Mouse (Mus musculus): ENCODE data around the gene Msi1.

The Msi1 gene

DNA sequence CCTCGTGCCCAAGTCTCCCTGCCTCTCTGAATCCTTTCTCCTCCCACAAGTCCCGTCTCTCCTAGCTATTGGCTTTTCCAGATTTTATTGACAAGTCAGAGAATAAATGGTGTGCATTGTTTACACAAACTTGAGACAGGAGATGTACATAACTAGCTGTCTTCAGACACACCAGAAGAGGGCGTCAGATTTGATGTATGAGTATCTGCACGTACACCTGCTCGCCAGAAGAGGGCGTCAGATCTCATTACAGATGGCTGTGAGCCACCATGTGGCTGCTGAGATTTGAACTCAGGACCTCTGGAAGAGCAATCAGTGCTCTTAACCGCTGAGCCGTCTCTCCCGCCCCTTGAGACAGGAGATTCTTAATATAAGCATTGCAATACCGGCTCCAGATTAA lies 43.8 kb downstream of the Msi1 start:
- no peaks in the 10 kb centered on the region for H3K27me3 ChIP-seq (ENCODE audit: control insufficient read depth, insufficient read depth, low read length, poor library complexity, severe bottlenecking)
- no peaks in the 10 kb centered on the region for H3K36me3 ChIP-seq (ENCODE audit: control insufficient read depth, insufficient read depth, low read length, poor library complexity, severe bottlenecking)
- DNase-seq (ENCODE audit: low read depth, low spot score): no peak

DNA sequence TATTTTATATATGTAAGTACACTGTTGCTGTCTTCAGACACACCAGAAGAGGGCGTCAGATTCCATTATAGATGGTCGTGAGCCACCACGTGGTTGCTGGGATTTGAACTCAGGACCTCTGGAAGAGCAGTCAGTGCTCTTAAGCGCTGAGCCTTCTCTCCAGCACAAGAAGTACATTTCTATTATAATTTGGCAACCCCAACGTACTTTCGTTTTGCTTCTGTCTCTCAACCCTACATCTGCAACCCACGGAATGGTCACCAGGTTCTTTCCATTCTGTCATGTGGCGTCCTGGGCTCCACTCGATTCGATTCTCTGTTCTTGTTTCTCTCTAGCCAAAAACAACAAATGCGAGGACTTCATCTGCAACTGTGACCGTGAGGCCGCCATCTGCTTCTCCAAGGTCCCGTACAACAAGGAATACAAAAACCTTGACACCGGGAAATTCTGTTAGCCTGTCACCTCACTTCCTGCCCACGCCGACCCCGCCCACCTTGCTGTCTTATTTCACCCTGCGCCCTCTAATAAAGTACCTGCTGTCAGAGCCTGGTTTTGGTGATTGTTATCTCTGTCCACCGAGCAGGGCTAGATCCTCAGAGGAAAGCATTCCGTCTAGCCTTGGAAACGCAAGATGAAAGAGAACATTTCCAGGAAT lies 44.9 kb downstream of the Msi1 start:
- H3K36me3 ChIP-seq (ENCODE audit: control insufficient read depth, insufficient read depth, low read length, poor library complexity, severe bottlenecking): no peaks in the 10 kb centered on the region
- DNase-seq (ENCODE audit: low read depth, low spot score): peak; percentile 55
- H3K27me3 ChIP-seq (ENCODE audit: control insufficient read depth, insufficient read depth, low read length, poor library complexity, severe bottlenecking): no peaks in the 10 kb centered on the region

DNA sequence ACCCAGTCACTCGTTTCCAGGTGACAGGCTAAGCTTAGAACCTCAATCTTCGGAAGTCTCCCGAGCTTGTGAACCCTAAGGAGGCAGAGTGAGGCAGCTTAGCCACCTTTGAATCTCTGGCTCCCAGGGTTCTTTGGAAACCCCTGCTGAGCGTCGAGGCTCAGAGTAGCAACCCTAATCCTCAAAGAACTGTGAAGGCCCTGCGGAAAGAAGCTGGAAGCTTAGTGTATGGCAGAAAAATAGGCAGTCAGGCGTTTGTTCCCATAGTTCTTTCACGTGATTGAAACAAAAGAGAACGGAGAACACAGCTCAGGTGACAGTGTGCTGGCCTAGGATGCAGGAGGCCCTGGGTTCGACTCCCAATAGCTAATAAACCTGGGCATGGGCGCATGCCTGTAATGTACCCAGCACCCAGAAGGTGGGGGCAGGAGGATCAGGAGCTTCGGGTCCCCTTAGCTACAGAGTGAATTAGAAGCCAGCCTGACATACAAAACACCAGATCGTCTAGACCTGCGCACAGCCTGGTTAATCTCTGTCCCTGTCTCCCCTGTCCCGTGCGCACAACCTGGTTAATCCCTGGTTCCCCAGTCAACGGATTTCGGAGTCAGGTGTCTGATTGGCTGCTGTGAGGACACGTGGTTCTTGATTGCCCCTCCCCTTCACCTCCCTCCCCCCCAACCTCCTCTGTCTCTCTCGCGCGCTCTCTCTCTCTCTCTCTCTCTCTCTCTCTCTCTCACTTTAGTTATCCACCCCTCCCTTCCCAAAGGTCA lies 46.1 kb downstream of the Msi1 start:
- Histone ChIP-seq H3K36me3 (ENCODE audit: control insufficient read depth, insufficient read depth, low read length, poor library complexity, severe bottlenecking) (no peaks in the 10 kb centered on the region), H3K27me3 (ENCODE audit: control insufficient read depth, insufficient read depth, low read length, poor library complexity, severe bottlenecking) (no peaks in the 10 kb centered on the region)
- DNase-seq (ENCODE audit: low read depth, low spot score): peak; percentile 67

DNA sequence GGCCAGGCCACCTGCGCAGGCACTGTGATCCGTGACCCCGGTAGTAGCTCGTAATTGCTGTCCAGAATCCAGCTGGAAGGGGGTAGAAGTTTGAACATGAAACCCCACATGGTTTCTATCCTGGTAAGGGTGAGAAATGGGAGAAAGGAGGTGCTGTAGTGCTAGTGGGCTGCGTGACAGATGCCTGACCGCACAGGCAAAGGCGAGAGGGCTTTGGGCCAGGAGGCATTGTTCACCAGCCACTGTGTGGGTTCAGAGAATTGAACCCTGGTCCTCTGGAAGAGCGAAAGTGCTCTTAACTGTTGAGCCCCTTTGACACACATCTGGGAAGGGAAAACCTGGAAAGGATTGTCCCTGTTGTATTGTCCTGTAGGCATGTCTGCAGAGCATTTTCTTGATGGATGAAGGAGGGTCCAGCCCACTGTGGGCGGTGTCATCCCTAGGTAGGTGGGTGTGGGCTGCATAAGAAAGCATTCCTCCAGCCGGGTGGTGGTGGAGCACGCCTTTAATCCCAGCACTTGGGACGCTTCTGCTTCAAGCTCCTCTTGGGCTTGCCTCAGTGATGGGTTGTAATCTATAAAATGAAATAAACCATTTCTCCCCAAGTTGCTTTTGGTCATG lies 46.8 kb downstream of the Msi1 start:
- Histone ChIP-seq H3K27me3 (ENCODE audit: control insufficient read depth, insufficient read depth, low read length, poor library complexity, severe bottlenecking) (no peaks in the 10 kb centered on the region), H3K36me3 (ENCODE audit: control insufficient read depth, insufficient read depth, low read length, poor library complexity, severe bottlenecking) (no peaks in the 10 kb centered on the region)
- DNase-seq (ENCODE audit: low read depth, low spot score): no peak

DNA sequence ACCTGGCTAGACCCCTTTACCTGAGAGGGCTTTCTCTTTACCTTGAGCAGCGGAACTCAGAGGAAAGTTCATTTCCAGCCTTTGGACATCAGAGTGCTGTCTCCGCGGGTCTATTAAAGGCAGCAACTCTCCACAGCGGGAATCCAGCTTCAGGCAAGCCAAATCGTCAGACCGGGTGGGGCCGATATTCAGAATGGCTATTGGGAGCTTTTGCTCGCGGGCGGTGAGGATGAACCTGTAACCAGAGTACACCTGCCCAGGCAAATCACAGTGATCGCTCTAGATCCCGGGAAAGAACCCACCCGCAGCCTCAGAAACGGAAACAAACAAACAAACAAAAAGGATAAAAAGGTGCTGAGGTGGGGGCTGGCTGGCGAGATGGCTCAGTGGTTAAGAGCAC lies 50.2 kb downstream of the Msi1 start:
- DNase-seq (ENCODE audit: low read depth, low spot score): no peak
- no peaks in the 10 kb centered on the region for H3K36me3 ChIP-seq (ENCODE audit: control insufficient read depth, insufficient read depth, low read length, poor library complexity, severe bottlenecking)
- H3K27me3 ChIP-seq (ENCODE audit: control insufficient read depth, insufficient read depth, low read length, poor library complexity, severe bottlenecking): no peaks in the 10 kb centered on the region

DNA sequence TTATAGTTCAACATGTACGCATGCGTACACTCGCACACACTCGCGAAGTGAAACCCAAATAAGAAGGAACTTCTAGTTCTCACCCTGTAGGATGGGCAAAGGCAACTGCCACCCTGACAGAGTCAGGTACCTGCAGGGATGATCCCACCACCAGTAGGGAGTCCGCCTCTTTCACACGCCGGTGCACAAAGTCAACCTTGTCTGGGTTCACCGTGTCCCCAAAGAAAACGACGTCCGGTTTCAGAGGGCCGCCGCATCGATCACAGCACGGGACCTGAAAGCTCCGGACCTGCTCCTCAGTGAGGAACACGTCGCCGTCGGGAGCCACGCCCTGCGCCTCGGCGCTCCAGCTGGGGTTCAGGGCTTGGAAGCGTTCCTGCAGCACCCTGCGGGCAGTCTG lies 50.7 kb downstream of the Msi1 start:
- Histone ChIP-seq H3K36me3 (ENCODE audit: control insufficient read depth, insufficient read depth, low read length, poor library complexity, severe bottlenecking) (no peaks in the 10 kb centered on the region), H3K27me3 (ENCODE audit: control insufficient read depth, insufficient read depth, low read length, poor library complexity, severe bottlenecking) (no peaks in the 10 kb centered on the region)
- DNase-seq (ENCODE audit: low read depth, low spot score): no peak

DNA sequence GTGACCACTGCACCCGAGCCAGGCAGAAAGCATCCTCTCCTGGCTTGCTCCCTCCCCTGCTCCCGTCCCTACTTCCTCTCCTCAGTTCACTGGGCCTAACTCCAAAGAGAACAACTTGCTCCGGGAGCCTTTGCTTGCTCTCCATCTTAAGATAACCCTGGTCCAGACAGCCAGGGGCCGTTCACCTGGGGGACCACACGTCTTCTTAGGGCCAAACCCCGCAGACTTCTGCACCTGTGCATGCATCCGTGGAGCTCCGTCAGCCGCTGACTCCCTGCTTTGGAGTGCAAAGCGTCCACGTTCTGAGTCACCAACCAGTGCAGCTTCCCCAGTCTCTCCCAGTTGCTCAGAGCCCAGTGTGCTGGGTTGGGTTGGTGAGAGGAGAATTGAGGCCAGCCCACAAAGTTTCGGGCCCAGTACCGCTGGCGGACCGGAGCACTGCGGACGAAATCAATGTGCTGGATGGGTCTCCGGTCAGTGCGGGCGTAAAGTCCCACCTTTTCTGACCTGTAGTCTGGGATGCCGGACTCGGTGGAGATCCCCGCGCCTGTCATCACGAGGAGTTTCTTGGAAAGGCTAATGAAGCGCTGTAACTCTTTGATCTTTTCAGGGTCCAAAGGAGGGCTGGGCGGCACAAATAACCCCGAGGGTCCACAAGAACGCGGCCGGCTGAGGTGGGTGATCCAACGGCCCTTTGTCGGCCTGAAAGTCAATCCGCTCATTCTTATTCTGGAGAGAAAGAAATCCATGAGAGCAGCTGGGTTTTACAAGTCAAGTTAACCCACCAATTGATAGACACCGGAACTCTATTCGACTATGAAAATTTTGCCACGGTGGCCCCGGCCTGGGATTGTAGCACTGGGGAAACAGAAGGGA lies 53.2 kb downstream of the Msi1 start:
- no peaks in the 10 kb centered on the region for H3K27me3 ChIP-seq (ENCODE audit: control insufficient read depth, insufficient read depth, low read length, poor library complexity, severe bottlenecking)
- no peaks in the 10 kb centered on the region for H3K36me3 ChIP-seq (ENCODE audit: control insufficient read depth, insufficient read depth, low read length, poor library complexity, severe bottlenecking)
- DNase-seq (ENCODE audit: low read depth, low spot score): no peak

DNA sequence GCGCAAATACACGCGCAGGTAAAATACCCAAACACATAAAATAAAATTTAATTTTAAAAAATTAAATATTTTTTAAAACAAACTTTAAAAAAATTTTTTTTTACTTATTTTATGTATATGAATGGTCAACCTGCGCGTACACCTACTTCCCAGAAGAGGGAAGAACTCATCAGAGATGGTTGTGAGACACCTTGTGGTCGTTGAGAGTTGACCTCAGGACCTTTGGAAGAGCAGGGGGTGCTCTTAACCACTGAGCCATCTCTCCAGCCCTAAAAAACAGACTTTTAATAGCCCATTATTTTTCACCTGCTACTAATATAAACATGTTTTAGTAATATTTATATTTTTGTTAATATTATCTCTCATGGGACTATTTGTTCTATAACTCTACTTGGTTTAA lies 54.0 kb downstream of the Msi1 start:
- DNase-seq (ENCODE audit: low read depth, low spot score): no peak
- no peaks in the 10 kb centered on the region for H3K36me3 ChIP-seq (ENCODE audit: control insufficient read depth, insufficient read depth, low read length, poor library complexity, severe bottlenecking)

DNA sequence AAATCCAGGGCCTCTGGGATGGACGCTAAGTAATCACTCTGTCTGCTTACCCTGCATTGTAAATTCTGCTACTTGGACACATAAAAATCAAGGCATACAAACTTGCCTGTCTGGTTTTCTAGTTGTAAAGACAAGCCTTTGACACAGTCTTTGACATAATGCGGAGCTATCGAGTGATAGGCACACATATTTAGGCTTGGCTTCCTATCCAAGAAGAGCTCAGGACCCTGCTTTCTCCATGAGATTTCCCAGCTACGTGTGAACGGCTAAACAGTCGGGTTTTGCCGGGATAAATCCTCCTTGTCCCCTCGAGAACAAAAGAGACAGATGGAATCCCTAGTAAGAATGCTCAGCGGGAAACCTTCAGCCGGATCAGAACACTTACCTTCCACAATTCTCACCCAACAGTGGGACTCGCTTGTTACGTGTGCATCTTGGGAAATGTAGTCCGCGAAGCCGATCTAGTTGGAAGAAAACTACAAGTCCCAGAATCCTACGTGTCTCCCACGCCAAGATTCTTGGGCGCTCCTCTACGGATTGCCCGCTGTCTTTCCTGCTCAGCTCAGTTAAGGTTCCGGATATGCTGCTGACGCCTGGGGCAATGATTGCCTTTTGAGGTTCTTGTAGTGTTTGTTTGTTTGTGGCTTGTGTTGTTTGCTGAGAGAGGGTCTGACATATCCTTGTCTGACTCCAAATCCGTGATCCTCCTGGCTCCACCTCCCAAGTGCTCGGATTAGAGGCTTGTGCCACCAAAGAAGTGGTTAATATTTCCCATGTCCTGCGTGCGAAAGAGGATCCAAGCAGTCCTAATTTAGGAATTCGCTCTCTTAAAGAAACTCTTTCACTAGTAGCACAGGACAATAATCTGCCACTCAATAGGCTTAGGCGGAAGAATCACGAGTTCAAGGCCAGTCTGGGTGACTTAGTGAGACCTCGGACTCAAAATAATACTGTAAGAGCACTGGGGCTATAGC lies 54.8 kb downstream of the Msi1 start, which contains the start of gene Sirt4:
Sirt4 (minus strand) TSS at position 779 of the 974 bp plus-strand sequence.
- Histone ChIP-seq H3K27me3 (ENCODE audit: control insufficient read depth, insufficient read depth, low read length, poor library complexity, severe bottlenecking) (no peaks in the 10 kb centered on the region), H3K36me3 (ENCODE audit: control insufficient read depth, insufficient read depth, low read length, poor library complexity, severe bottlenecking) (no peaks in the 10 kb centered on the region)
- peak; percentile 91 for DNase-seq (ENCODE audit: low read depth, low spot score)

More for the DNA sequence above, 54.0 kb downstream of the Msi1 start:
- no peaks in the 10 kb centered on the region for H3K27me3 ChIP-seq (ENCODE audit: control insufficient read depth, insufficient read depth, low read length, poor library complexity, severe bottlenecking)

DNA sequence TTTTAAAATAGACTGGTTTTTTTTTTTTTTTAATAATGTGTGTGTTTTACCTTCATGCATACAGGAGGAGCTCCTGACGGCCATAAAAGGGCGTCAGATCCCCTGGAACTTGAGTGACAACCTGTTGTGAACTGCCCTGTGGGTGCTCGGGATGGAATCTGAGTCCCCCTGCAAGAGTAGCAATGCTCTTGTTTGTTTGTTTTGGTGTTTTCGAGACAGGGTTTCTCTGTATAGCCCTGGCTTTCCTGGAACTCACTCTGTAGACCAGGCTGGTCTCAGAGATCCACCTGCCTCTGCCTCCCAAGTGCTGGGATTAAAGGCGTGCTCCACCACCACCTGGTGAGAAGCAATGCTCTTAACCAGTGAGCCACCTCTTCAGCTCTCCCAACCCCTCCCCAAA lies 55.6 kb downstream of the Msi1 start:
- Histone ChIP-seq H3K27me3 (ENCODE audit: control insufficient read depth, insufficient read depth, low read length, poor library complexity, severe bottlenecking) (no peaks in the 10 kb centered on the region), H3K36me3 (ENCODE audit: control insufficient read depth, insufficient read depth, low read length, poor library complexity, severe bottlenecking) (no peaks in the 10 kb centered on the region)
- DNase-seq (ENCODE audit: low read depth, low spot score): no peak

DNA sequence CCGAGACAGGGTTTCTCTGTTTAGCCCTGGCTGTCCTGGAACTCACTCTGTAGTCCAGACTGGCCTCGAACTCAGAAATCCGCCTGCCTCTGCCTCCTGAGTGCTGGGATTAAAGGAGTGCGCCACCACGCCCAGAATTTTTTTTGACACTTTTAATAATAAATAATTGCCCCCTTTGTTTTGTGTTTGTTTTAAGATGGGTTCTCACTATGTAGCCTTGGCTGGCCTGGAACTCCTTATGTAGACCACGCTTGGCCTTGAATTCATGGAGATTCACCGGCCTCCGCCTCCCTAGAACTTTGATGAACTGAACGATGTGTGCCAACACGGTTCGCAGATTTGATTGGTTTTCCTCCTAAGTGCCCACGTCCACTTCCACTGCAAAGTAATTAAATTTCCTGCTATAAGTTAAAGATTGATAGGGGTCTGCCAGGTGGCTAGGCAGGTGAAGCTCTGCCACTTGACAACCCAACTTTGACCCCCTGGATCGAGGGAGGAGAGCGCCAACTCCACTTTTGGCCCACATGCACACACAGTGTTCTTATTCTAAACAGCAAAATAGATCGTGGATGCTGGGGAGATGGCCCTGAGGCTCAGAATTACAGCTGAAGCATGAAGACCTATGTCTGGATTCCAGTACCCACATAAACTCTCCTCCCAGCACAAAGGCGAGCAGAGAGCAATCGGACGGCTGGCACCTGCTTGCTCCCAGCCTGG lies 56.2 kb downstream of the Msi1 start:
- Histone ChIP-seq H3K36me3 (ENCODE audit: control insufficient read depth, insufficient read depth, low read length, poor library complexity, severe bottlenecking) (no peaks in the 10 kb centered on the region), H3K27me3 (ENCODE audit: control insufficient read depth, insufficient read depth, low read length, poor library complexity, severe bottlenecking) (no peaks in the 10 kb centered on the region)
- DNase-seq (ENCODE audit: low read depth, low spot score): no peak

DNA sequence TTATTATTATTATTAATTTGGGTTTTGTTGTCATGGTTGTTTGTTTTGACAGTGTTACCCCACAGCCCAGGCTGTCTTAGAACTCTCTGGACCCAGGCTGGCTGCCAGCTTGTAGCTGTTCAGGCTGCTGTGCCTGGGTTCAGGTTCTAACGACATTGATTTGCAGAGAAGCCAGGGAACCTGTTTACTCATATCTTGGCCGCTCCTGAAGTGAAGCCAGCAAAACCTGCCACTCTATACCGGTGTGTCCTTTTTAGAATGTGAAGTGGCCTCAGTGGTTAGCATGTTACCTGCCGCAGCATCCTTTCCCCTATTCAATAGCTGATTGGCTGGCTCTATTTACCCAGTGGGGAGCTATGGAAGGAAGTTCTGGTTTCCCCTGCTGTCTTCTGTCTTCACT lies 57.3 kb downstream of the Msi1 start:
- H3K27me3 ChIP-seq (ENCODE audit: control insufficient read depth, insufficient read depth, low read length, poor library complexity, severe bottlenecking): no peaks in the 10 kb centered on the region
- DNase-seq (ENCODE audit: low read depth, low spot score): no peak
- no peaks in the 10 kb centered on the region for H3K36me3 ChIP-seq (ENCODE audit: control insufficient read depth, insufficient read depth, low read length, poor library complexity, severe bottlenecking)

DNA sequence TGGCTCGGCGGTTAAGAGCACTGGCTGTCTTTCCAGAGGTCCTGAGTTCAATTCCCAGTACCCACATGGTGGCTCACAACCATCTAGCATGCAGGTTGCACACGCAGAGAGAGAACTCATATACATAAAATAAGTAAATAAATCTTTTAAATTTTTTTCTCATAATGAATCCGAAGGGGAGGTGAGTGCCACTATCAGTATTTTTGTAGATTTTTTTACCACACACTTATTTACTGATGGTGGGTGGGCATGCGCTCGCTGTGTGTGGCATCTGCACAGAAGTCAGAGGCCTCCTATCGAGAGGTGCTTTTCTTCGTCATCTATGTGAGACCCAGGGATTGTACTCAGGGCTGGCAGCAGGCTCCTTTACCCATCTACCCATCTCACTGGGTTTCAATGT lies 58.0 kb downstream of the Msi1 start:
- no peaks in the 10 kb centered on the region for H3K36me3 ChIP-seq (ENCODE audit: control insufficient read depth, insufficient read depth, low read length, poor library complexity, severe bottlenecking)
- no peaks in the 10 kb centered on the region for H3K27me3 ChIP-seq (ENCODE audit: control insufficient read depth, insufficient read depth, low read length, poor library complexity, severe bottlenecking)
- DNase-seq (ENCODE audit: low read depth, low spot score): no peak

Data from splenic B cell, adult 2 months (primary cell).